Mouse (Mus musculus) E14TG2a.4 (cell line): ENCODE measurements at regions not wholly inside any gene's neighbourhood (a gene's known extent, or its start where the extent isn't known, plus 50 kb on each side); places are given as distances from the start of the nearest gene placed in this dataset.

Experiments used
- CTCF ChIP-seq: conservative IDR thresholded peaks from 2 replicates; pipeline ENCODE4 v1.5.1; 2014; ENCODE audit warnings: low read length
- NANOG ChIP-seq: IDR thresholded peaks from 2 replicates; pipeline ENCODE4 v1.6.1; 2014; ENCODE audit warnings: borderline replicate concordance, low read length, mixed read lengths
- POU5F1 ChIP-seq: IDR thresholded peaks from 2 replicates; pipeline ENCODE4 v1.6.1; 2014; ENCODE audit warnings: low read length, borderline replicate concordance

GRCm38 (mm10) chr7:37377889-37378521 lies 395.4 kb downstream of the Zfp536 start:
- TF ChIP-seq CTCF (no peak), POU5F1 (no peak), NANOG (no peak)
